Mouse (Mus musculus) forebrain, postnatal 0 days (tissue): ENCODE results near the gene Olfr237-ps1. TPM values are rescaled to one million over a fixed set of nuclear protein-coding genes. Genes with fewer than 3 reads are reported as not detected.
"Not testable (repeated sequence)": the region's sequence is repeated elsewhere in the genome, so short reads cannot be mapped to it uniquely, and the experiment has no call there.

Source experiments
- ATAC-seq: fragments of 200-750 bp; cut with Nextera tagmentation; 2 replicates; pipeline ENCODE4 v1.8.0; 2017; ENCODE audit warnings: mild to moderate bottlenecking, moderate library complexity
- DNase-seq: peaks from one replicate; pipeline ENCODE4 v3.0.0-alpha.2; 2015
- H3K27ac ChIP-seq: fragments of 300-500 bp; sonication (generic); 2 replicates; pipeline ENCODE4 v1.5.1; 2014; ENCODE audit warnings: low read depth, mild to moderate bottlenecking, antibody characterized with exemption, low read length, moderate library complexity, mixed read lengths
- H3K27me3 ChIP-seq: fragments of 300-500 bp; sonication (generic); 2 replicates; pipeline ENCODE4 v1.6.1; 2014; ENCODE audit warnings: mild to moderate bottlenecking, low read length, mixed read lengths; ENCODE audit not compliant: insufficient read depth
- H3K36me3 ChIP-seq: fragments of 300-500 bp; sonication (generic); 2 replicates; pipeline ENCODE4 v1.6.1; 2014; ENCODE audit warnings: mild to moderate bottlenecking, moderate library complexity; ENCODE audit not compliant: insufficient read depth
- H3K4me1 ChIP-seq: fragments of 300-500 bp; sonication (generic); 2 replicates; pipeline ENCODE4 v1.6.1; 2014; ENCODE audit warnings: antibody characterized with exemption; ENCODE audit not compliant: insufficient read depth
- H3K4me2 ChIP-seq: fragments of 300-500 bp; sonication (generic); 2 replicates; pipeline ENCODE4 v1.6.1; 2014; ENCODE audit warnings: low read depth, mild to moderate bottlenecking, moderate library complexity
- H3K4me3 ChIP-seq: fragments of 300-500 bp; sonication (generic); 2 replicates; pipeline ENCODE4 v1.5.1; 2014; ENCODE audit warnings: low read depth, low read length, mixed read lengths
- H3K9ac ChIP-seq: fragments of 300-500 bp; sonication (generic); 2 replicates; pipeline ENCODE4 v1.6.1; 2014; ENCODE audit warnings: mild to moderate bottlenecking
- H3K9me3 ChIP-seq: fragments of 300-500 bp; sonication (generic); 2 replicates; pipeline ENCODE4 v1.6.1; 2016; ENCODE audit warnings: low read length
- CTCF ChIP-seq: sonication (generic); IDR thresholded peaks from 2 replicates; pipeline ENCODE4 v1.5.1; 2016; ENCODE audit warnings: antibody characterized with exemption, control low read depth, low read depth
- WGBS: fragments of 180-500 bp; shearing (Covaris S2); extraction: QIAGEN DNeasy Blood & Tissue Kit; methylation state at CpG from one replicate; pipeline ENCODE4 v1.1.7; 2014; 5-methylcytosine and 5-hydroxymethylcytosine counted together
- polyA plus RNA-seq: library from polyadenylated mRNA; unstranded; fragments of >200 nt; fragmentation: Nextera tagmentation; extraction: Ambion mirVana; gene quantifications from 2 replicates; pipeline ENCODE4 v1.2.1, GENCODE M21; 2015
- total RNA-seq: library from RNA; depleted of rRNA; stranded (reverse); fragments of >200 nt; gene quantifications from 2 replicates; pipeline ENCODE4 v1.2.3, GENCODE M21; 2014; rRNA removed

Gene Olfr237-ps1
- 0.15 and 0.19 TPM in 2 replicates for total RNA-seq
- polyA plus RNA-seq: not detected in 2 replicates

DNA sequence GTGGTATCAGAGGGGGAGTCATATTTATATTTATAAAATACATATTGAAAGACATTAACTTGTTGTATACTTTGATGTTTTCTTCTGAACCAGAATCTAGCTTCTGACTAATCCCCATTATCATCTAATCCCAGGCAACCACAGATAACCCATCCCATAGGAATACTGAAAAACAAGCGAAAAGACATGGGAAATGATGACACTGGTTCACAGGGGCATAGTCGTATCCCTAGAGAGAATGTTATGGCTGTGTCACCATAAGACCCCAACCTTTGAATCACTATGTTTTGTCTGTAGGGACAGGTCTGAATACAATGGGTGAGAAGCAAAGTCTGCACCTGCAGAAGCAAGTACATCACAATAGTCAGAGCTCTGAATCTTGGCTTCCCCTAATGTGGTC lies at the start of gene Olfr237-ps1:
Gene Olfr237-ps1, plus strand, starts transcription at position 301 of the 400 bp plus-strand sequence.
- WGBS: 82% methylated on average over 2 of the region's 2 CpGs
- not testable (repeated sequence) for ATAC-seq, H3K4me1 ChIP-seq, H3K9me3 ChIP-seq, DNase-seq, H3K9ac ChIP-seq, H3K27ac ChIP-seq, H3K36me3 ChIP-seq, H3K4me3 ChIP-seq, H3K27me3 ChIP-seq, H3K4me2 ChIP-seq

GRCm38 (mm10) chr6:43106069-43106468 lies 40.3 kb upstream of the Olfr237-ps1 start, which contains the start of gene Olfr441:
Gene Olfr441, plus strand, starts transcription at chr6:43106369.
- not testable (repeated sequence) for H3K4me1 ChIP-seq, H3K27ac ChIP-seq, H3K36me3 ChIP-seq, ATAC-seq, H3K9me3 ChIP-seq, H3K4me3 ChIP-seq, H3K27me3 ChIP-seq, DNase-seq, H3K9ac ChIP-seq, H3K4me2 ChIP-seq
- WGBS: 97% methylated on average over 1 of the region's 1 CpGs

DNA sequence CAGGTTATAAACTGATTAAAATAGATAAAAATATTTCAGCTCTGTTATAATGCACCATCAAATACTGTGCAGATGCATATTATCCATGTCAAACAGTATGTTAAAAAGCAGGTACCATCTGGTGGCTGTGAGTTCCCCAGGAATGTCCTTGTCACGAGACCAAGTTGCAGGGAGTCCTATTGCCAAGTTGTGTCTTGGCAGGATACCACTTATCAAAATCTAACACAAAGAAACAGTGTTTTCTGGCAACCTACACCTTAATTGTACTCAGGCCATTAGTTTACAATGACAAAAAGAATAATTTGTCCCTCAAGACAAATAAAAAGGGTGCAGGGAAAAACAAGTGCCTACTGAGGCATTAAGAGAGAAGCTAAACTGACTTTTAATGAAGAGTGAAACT lies 13.1 kb downstream of the Olfr237-ps1 start:
- no peak overlapping the region for H3K4me3 ChIP-seq
- H3K9ac ChIP-seq: no peak overlapping the region
- no peak overlapping the region for H3K27ac ChIP-seq
- no peaks in the 10 kb centered on the region for H3K27me3 ChIP-seq
- no peak for TF ChIP-seq CTCF
- H3K4me2 ChIP-seq: no peak overlapping the region
- ATAC-seq: no peak
- DNase-seq: no peak
- H3K9me3 ChIP-seq: no peaks in the 10 kb centered on the region
- WGBS: 24% methylated on average over 1 of the region's 1 CpGs
- H3K4me1 ChIP-seq: no peaks in the 10 kb centered on the region
- no peaks in the 10 kb centered on the region for H3K36me3 ChIP-seq

DNA sequence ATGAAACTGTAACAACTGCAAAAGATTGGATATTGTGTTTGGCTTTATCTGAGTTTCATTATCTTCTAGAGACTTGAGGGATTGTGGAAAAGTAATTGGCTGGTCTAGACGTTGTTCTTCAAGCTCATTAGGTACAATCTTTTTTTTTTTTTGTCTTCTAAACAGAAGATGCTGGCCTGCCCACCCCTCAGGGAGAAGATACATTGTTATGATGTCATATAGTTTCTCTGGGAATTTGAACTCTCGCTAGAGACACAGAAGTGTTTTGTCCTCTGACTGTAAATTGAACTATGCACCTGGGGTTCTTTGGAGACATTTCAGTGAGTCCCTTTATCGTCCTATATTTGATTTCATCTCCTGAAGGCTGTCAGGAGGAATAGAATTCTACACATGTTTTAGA lies 16.6 kb downstream of the Olfr237-ps1 start, which contains the start of gene Olfr437:
Gene Olfr437, plus strand, starts transcription at position 301 of the 400 bp plus-strand sequence.
- H3K4me3 ChIP-seq: no peak within 1 kb of the TSS
- no peaks in the 10 kb centered on the region for H3K27me3 ChIP-seq
- no peak for DNase-seq
- no peaks in the 10 kb centered on the region for H3K36me3 ChIP-seq
- no peak within 1 kb of the TSS for H3K27ac ChIP-seq
- no peak within 1 kb of the TSS for H3K9ac ChIP-seq
- H3K4me1 ChIP-seq: no peaks in the 10 kb centered on the region
- ATAC-seq: no peak
- 66% methylated on average over 3 of the region's 3 CpGs for WGBS
- H3K9me3 ChIP-seq: no peaks in the 10 kb centered on the region
- H3K4me2 ChIP-seq: no peak within 1 kb of the TSS
- TF ChIP-seq CTCF: no peak

DNA sequence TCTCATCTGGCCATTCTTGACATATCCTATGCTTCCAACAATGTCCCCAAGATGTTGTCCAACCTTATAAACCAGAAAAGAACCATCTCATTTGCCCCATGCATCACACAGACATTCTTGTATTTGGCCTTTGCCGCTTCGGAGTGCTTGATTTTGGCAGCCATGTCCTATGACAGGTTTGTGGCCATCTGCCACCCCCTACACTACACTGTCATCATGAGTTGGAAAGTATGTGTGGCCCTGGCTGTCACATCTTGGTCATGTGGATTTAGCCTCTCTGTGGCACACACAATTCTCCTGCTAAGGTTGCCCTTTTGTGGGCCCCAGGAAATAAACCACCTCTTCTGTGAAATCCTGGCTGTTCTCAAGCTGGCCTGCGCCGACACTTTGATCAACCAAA lies 20.9 kb downstream of the Olfr237-ps1 start:
- DNase-seq (no peak), ATAC-seq (no peak; the same call in 1 of the 2 replicates)
- no peak for TF ChIP-seq CTCF
- H3K9me3 ChIP-seq: no peaks in the 10 kb centered on the region
- WGBS: 86% methylated on average over 4 of the region's 4 CpGs
- H3K4me1 ChIP-seq: no peaks in the 10 kb centered on the region
- H3K9ac ChIP-seq: no peak overlapping the region
- H3K27ac ChIP-seq: no peak overlapping the region
- H3K27me3 ChIP-seq: no peaks in the 10 kb centered on the region
- no peak overlapping the region for H3K4me3 ChIP-seq
- no peaks in the 10 kb centered on the region for H3K36me3 ChIP-seq
- no peak overlapping the region for H3K4me2 ChIP-seq

- DNase-seq: no peak
- H3K27ac ChIP-seq: no peak within 1 kb of the TSS
- no peaks in the 10 kb centered on the region for H3K27me3 ChIP-seq
- ATAC-seq: no peak
- H3K4me2 ChIP-seq: no peak within 1 kb of the TSS
- WGBS: 73% methylated on average over 4 of the region's 4 CpGs
- H3K4me3 ChIP-seq: no peak within 1 kb of the TSS
- no peak for TF ChIP-seq CTCF
- no peak within 1 kb of the TSS for H3K9ac ChIP-seq
- H3K36me3 ChIP-seq: no peaks in the 10 kb centered on the region
- no peaks in the 10 kb centered on the region for H3K9me3 ChIP-seq
- no peaks in the 10 kb centered on the region for H3K4me1 ChIP-seq
These were observed 25.5 kb downstream of the Olfr237-ps1 start, which contains the start of gene Olfr13 for GRCm38 (mm10) chr6:43171840-43172239. Gene Olfr13, plus strand, starts transcription at chr6:43172140.

GRCm38 (mm10) chr6:43178129-43178528 lies 31.8 kb downstream of the Olfr237-ps1 start:
- WGBS: 45% methylated on average over 1 of the region's 1 CpGs
- Histone ChIP-seq H3K4me2 (no peak overlapping the region), H3K4me3 (no peak overlapping the region), H3K27me3 (no peaks in the 10 kb centered on the region), H3K9me3 (no peaks in the 10 kb centered on the region), H3K36me3 (no peaks in the 10 kb centered on the region), H3K9ac (no peak overlapping the region), H3K4me1 (peaks cover 5% of the 10 kb centered on the region; the same call in 1 of the 2 replicates), H3K27ac (no peak overlapping the region)
- TF ChIP-seq CTCF: no peak
- no peak for ATAC-seq
- no peak for DNase-seq
